Mouse (Mus musculus): ENCODE results near the gene Gm44596. TPM values are rescaled to one million over a fixed set of nuclear protein-coding genes. Genes with fewer than 3 reads are reported as not detected.
A peak's percentile ranks its signal among the peaks of the same experiment; 100 is the strongest.
"Not testable (repeated sequence)": the region's sequence is repeated elsewhere in the genome, so short reads cannot be mapped to it uniquely, and the experiment has no call there.

Gm44596 gene
- polyA plus RNA-seq, 1 experiment from 2014 or later, result not detected

- no peaks in the 10 kb centered on the region for H3K9me3 ChIP-seq (ENCODE audit: control insufficient read depth, low read length)
- WGBS, result 93% methylated on average over 5 of the region's 5 CpGs
- H3K4me2 ChIP-seq, result no peak overlapping the region
- ATAC-seq (ENCODE audit: low FRiP score), result no peak
- H3K27ac ChIP-seq (ENCODE audit: low read depth, low read length), result no peak overlapping the region
- no peaks in the 10 kb centered on the region for H3K27me3 ChIP-seq (ENCODE audit: control insufficient read depth, insufficient read depth, low read length)
- H3K4me3 ChIP-seq (ENCODE audit: low read depth, low read length), result no peak overlapping the region
- no peak overlapping the region for H3K9ac ChIP-seq (ENCODE audit: low read length)
- DNase-seq (ENCODE audit: low spot score, missing footprints), result no peak
- H3K36me3 ChIP-seq (ENCODE audit: control insufficient read depth, insufficient read depth, low read length), result peaks cover 56% of the 10 kb centered on the region
- H3K4me1 ChIP-seq (ENCODE audit: control insufficient read depth, insufficient read depth, low read length), result peaks cover 10% of the 10 kb centered on the region
Measured at GRCm38 (mm10) chr6:128370040-128370439, 5.3 kb upstream of the Gm44596 start.

DNA sequence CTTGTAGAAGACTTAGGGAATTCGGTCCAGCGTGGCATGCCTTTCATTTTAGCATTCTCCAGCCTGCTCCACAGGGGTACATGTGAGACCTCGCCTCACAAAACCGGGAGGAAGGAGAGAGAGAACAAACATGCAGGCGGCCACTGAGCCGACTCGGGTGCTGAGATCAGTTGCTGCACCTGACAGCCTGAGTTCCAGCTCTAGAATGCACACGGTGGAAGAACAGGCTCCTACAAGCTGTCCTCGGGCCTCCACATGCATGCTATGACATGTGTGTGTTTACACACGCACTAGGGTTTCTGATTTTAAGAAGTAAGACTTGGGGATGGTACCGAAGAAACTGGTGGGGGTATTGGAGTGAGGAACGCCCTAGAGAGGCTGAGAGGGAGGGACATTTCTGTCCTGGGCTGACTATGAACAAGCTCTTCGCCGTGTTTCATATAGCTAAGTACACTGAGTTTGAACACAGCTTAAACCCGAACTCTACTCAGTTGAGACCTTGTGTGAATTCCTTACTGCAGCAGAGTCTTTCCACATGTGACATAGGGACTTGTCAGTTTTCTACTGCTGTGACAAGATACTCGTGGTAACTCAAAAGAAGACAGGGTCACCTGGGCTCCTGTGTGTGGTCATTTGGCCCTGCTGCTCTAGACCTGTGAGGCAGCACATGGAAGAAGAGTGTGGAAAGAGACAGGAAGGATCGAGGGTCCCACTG lies 1.2 kb downstream of the Gm44596 start:
- H3K4me1 ChIP-seq (ENCODE audit: control insufficient read depth, insufficient read depth, low read length), result peaks cover 14% of the 10 kb centered on the region
- 92% methylated on average over 17 of the region's 17 CpGs for WGBS
- H3K9me3 ChIP-seq (ENCODE audit: control insufficient read depth, low read length), result no peaks in the 10 kb centered on the region
- no peak overlapping the region for H3K4me3 ChIP-seq (ENCODE audit: low read depth, low read length)
- DNase-seq (ENCODE audit: low spot score, missing footprints), result peak; percentile 61
- H3K36me3 ChIP-seq (ENCODE audit: control insufficient read depth, insufficient read depth, low read length), result peaks cover 20% of the 10 kb centered on the region
- no peak for ATAC-seq (ENCODE audit: low FRiP score)
- no peak overlapping the region for H3K9ac ChIP-seq (ENCODE audit: low read length)
- no peak overlapping the region for H3K27ac ChIP-seq (ENCODE audit: low read depth, low read length)
- no peaks in the 10 kb centered on the region for H3K27me3 ChIP-seq (ENCODE audit: control insufficient read depth, insufficient read depth, low read length)
- no peak overlapping the region for H3K4me2 ChIP-seq

DNA sequence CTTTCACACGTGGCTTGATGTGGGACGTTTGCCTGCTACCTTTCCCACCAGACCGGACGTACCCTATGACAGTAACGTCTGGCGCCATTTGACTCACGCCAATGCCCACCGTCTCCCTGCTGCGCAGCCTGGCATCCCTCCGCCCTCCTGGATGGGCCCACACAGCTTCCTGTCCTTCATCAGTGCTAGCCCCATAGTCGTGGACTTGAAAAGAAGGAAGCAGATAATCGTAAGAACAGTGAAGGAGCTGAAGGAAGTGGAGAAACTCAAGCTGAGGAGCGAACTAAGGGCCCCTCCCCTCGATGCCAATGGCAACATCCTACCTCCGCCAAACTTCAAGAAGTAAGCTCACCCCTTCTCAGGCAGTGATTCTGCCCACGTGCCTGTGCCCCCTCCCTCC lies 4.3 kb downstream of the Gm44596 start:
- peaks cover under 1% of the 10 kb centered on the region; the same call in 1 of the 2 replicates for H3K36me3 ChIP-seq (ENCODE audit: control insufficient read depth, insufficient read depth, low read length)
- peaks cover 8% of the 10 kb centered on the region for H3K4me1 ChIP-seq (ENCODE audit: control insufficient read depth, insufficient read depth, low read length)
- 83% methylated on average over 16 of the region's 16 CpGs for whole genome bisulfite sequencing
- H3K9me3 ChIP-seq (ENCODE audit: control insufficient read depth, low read length), result no peaks in the 10 kb centered on the region
- H3K27me3 ChIP-seq (ENCODE audit: control insufficient read depth, insufficient read depth, low read length), result no peaks in the 10 kb centered on the region
- H3K4me3 ChIP-seq (ENCODE audit: low read depth, low read length), result no peak overlapping the region
- H3K4me2 ChIP-seq, result no peak overlapping the region
- no peak overlapping the region for H3K27ac ChIP-seq (ENCODE audit: low read depth, low read length)
- no peak overlapping the region for H3K9ac ChIP-seq (ENCODE audit: low read length)
- ATAC-seq (ENCODE audit: low FRiP score), result no peak
- peak; percentile 72 for DNase-seq (ENCODE audit: low spot score, missing footprints)

DNA sequence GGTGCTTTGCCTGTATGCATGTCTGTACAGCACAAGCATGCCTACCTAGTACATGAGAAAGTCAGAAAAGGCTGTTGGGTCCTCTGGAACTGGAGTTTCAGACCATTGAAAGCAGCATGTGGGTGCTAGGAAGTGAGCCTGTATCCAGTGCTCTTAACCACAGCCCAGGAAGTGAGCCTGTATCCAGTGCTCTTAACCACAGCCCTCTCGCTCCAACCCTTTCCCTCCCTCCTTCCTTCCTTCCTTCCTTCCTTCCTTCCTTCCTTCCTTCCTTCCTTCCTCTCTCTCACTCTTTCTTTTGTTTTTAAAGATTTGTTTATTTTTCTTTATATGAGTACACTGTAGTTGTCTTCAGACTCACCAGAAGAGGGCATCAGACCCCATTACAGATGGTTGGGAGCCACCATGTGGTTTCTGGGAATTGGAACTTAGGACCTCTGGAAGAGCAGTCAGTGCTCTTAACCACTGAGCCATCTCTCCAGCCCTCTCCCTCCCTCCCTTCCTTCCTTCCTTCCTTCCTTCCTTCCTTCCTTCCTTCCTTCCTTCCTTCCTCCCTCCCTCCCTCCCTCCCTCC lies 5.4 kb downstream of the Gm44596 start:
- H3K4me3 ChIP-seq (ENCODE audit: low read depth, low read length); H3K9ac ChIP-seq (ENCODE audit: low read length); H3K9me3 ChIP-seq (ENCODE audit: control insufficient read depth, low read length); H3K27ac ChIP-seq (ENCODE audit: low read depth, low read length); H3K4me2 ChIP-seq; ATAC-seq (ENCODE audit: low FRiP score); H3K36me3 ChIP-seq (ENCODE audit: control insufficient read depth, insufficient read depth, low read length); H3K27me3 ChIP-seq (ENCODE audit: control insufficient read depth, insufficient read depth, low read length); H3K4me1 ChIP-seq (ENCODE audit: control insufficient read depth, insufficient read depth, low read length): not testable (repeated sequence)
- DNase-seq (ENCODE audit: low spot score, missing footprints), result peak; percentile 56
- WGBS, result 65% methylated on average over 1 of the region's 1 CpGs

DNA sequence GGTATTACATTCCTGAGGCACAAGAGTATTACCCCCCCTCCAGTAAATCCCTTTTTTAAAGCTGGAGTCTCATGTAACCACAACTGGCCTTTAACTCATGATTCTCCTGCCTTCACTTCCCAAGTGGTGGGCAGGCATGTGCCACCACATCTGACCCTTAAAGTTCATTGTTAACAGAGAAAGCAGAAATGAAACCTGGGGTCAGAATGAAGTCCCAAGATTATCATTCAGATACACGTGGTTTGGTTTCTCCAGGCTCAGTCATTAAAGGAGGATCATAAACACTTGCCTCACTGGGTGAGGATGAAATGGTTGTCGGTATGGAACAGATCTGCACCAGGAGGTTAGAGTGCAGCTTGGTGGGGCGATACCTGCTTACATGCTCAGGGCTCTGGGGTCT lies 6.0 kb downstream of the Gm44596 start:
- DNase-seq (ENCODE audit: low spot score, missing footprints) (no peak), ATAC-seq (ENCODE audit: low FRiP score) (no peak)
- Histone ChIP-seq H3K4me2 (no peak overlapping the region), H3K27ac (ENCODE audit: low read depth, low read length) (no peak overlapping the region), H3K4me3 (ENCODE audit: low read depth, low read length) (no peak overlapping the region), H3K27me3 (ENCODE audit: control insufficient read depth, insufficient read depth, low read length) (no peaks in the 10 kb centered on the region), H3K9me3 (ENCODE audit: control insufficient read depth, low read length) (no peaks in the 10 kb centered on the region), H3K36me3 (ENCODE audit: control insufficient read depth, insufficient read depth, low read length) (no peaks in the 10 kb centered on the region), H3K4me1 (ENCODE audit: control insufficient read depth, insufficient read depth, low read length) (no peaks in the 10 kb centered on the region), H3K9ac (ENCODE audit: low read length) (no peak overlapping the region)
- 74% methylated on average over 3 of the region's 3 CpGs for WGBS

GRCm38 (mm10) chr6:128383752-128384151 lies 8.4 kb downstream of the Gm44596 start:
- Histone ChIP-seq H3K4me3 (ENCODE audit: low read depth, low read length) (no peak overlapping the region), H3K27ac (ENCODE audit: low read depth, low read length) (no peak overlapping the region), H3K36me3 (ENCODE audit: control insufficient read depth, insufficient read depth, low read length) (no peaks in the 10 kb centered on the region), H3K9ac (ENCODE audit: low read length) (no peak overlapping the region), H3K9me3 (ENCODE audit: control insufficient read depth, low read length) (no peaks in the 10 kb centered on the region), H3K4me1 (ENCODE audit: control insufficient read depth, insufficient read depth, low read length) (no peaks in the 10 kb centered on the region), H3K4me2 (no peak overlapping the region), H3K27me3 (ENCODE audit: control insufficient read depth, insufficient read depth, low read length) (no peaks in the 10 kb centered on the region)
- ATAC-seq (ENCODE audit: low FRiP score) (no peak), DNase-seq (ENCODE audit: low spot score, missing footprints) (no peak)
- WGBS, result 81% methylated on average over 7 of the region's 7 CpGs

- Histone ChIP-seq H3K4me1 (ENCODE audit: control insufficient read depth, insufficient read depth, low read length) (no peaks in the 10 kb centered on the region), H3K27ac (ENCODE audit: low read depth, low read length) (no peak overlapping the region), H3K4me2 (no peak overlapping the region), H3K4me3 (ENCODE audit: low read depth, low read length) (no peak overlapping the region), H3K36me3 (ENCODE audit: control insufficient read depth, insufficient read depth, low read length) (no peaks in the 10 kb centered on the region), H3K9ac (ENCODE audit: low read length) (no peak overlapping the region), H3K27me3 (ENCODE audit: control insufficient read depth, insufficient read depth, low read length) (no peaks in the 10 kb centered on the region), H3K9me3 (ENCODE audit: control insufficient read depth, low read length) (no peaks in the 10 kb centered on the region)
- DNase-seq (ENCODE audit: low spot score, missing footprints) (peak; percentile 26), ATAC-seq (ENCODE audit: low FRiP score) (no peak)
- WGBS, result 90% methylated on average over 1 of the region's 1 CpGs
Measured at GRCm38 (mm10) chr6:128385026-128385425, 9.7 kb downstream of the Gm44596 start.

- Histone ChIP-seq H3K9ac (ENCODE audit: low read length) (no peak overlapping the region), H3K27ac (ENCODE audit: low read depth, low read length) (no peak overlapping the region), H3K4me1 (ENCODE audit: control insufficient read depth, insufficient read depth, low read length) (no peaks in the 10 kb centered on the region), H3K4me2 (no peak overlapping the region), H3K36me3 (ENCODE audit: control insufficient read depth, insufficient read depth, low read length) (no peaks in the 10 kb centered on the region), H3K4me3 (ENCODE audit: low read depth, low read length) (no peak overlapping the region), H3K27me3 (ENCODE audit: control insufficient read depth, insufficient read depth, low read length) (no peaks in the 10 kb centered on the region), H3K9me3 (ENCODE audit: control insufficient read depth, low read length) (no peaks in the 10 kb centered on the region)
- DNase-seq (ENCODE audit: low spot score, missing footprints), result peak; percentile 81
- 86% methylated on average over 1 of the region's 1 CpGs for WGBS
- no peak for ATAC-seq (ENCODE audit: low FRiP score)
Measured at GRCm38 (mm10) chr6:128389185-128389584, 13.9 kb downstream of the Gm44596 start.

DNA sequence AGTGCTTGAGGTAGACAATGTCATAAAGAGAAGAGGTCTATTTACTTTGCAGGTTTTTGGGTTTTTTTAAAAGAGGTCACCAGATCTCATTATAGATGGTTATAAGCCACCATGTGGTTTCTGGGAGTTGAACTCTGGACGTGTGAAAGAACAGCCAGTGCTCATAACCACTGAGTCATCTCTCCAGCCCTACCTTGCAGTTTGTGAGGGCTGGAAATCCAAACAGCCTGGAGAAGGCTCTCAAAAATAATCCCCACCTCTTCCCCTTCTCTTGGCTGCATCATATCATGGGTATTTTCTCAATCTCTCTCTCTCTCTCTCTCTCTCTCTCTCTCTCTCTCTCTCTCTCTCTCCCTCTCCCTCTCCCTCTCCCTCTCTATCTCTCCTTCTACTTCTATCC lies 15.4 kb downstream of the Gm44596 start:
- 57% methylated on average over 1 of the region's 1 CpGs for WGBS
- H3K36me3 ChIP-seq (ENCODE audit: control insufficient read depth, insufficient read depth, low read length), result no peaks in the 10 kb centered on the region
- H3K4me2 ChIP-seq, result no peak overlapping the region
- H3K9ac ChIP-seq (ENCODE audit: low read length), result no peak overlapping the region
- peak; percentile 21 for DNase-seq (ENCODE audit: low spot score, missing footprints)
- H3K27me3 ChIP-seq (ENCODE audit: control insufficient read depth, insufficient read depth, low read length), result no peaks in the 10 kb centered on the region
- H3K4me1 ChIP-seq (ENCODE audit: control insufficient read depth, insufficient read depth, low read length), result no peaks in the 10 kb centered on the region
- no peak overlapping the region for H3K27ac ChIP-seq (ENCODE audit: low read depth, low read length)
- no peak for ATAC-seq (ENCODE audit: low FRiP score)
- no peak overlapping the region for H3K4me3 ChIP-seq (ENCODE audit: low read depth, low read length)
- no peaks in the 10 kb centered on the region for H3K9me3 ChIP-seq (ENCODE audit: control insufficient read depth, low read length)
